Comparison of ENCODE assay signal across 8 mouse cellular contexts in the genomic region with DNA sequence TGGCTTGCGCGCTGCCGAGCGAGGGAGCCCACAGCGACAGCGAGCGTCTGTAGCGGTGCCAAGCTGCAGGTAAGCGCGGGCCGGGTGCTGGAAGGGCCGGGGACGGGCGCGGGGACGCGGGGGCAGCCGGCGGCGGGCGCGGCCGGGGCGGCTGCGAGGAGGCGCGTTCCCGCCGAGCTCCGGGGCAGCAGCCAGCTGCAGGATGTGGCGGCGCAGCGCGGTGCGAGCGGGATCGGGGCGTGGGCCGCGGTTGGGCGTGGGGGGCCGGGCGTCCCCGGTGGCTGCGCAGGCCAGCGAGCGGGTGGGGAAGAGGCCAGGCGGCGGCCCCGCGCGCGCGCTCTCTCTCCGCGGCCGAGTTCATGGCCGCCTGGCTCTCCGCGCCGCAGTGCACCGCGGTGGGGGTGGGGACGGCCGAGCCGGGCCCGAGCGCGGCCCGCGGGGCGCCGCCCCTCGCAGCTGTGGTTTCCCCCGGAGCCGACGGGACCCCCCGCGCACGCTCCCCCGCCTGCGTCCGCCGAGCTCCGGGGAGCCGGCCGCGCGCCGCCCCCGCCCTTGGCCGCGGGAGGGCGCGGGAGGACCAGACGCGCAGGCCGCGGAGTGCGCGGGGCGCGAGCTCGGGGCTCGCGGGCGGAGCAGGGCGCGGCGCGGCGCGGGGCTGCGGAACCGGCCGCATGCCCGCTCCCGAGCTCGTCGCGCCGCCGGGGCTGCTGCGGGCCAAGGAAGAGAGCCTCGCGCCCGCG. TPM values are rescaled to one million over a fixed set of nuclear protein-coding genes. Genes with fewer than 3 reads are reported as not detected.
DNase-seq lines count a peak whose midpoint lies in the region; ATAC-seq lines count a peak whose summit lies in the region.

No protein-coding gene starts in this region.

- H3K36me3 ChIP-seq in macrophage (ENCODE audit: inconsistent target): peaks cover 14% of the 10 kb centered on the region

- peak overlapping the region; percentile 62 for H3K4me3 ChIP-seq in macrophage (ENCODE audit: inconsistent target)

- H3K79me2 ChIP-seq in macrophage (ENCODE audit: inconsistent target): peaks cover 26% of the 10 kb centered on the region

- under 1% methylated on average over 112 of the region's 128 CpGs for WGBS in macrophage (ENCODE audit: missing documents)

- peak; percentile 88 to 96 for DNase-seq in adrenal gland, adult (ENCODE audit: inconsistent age in 2 of 2, low spot score in 1 of 2)
- DNase-seq in gastrocnemius, adult 8-10 months (ENCODE audit: low spot score in 2 of 2): peak; percentile 65 to 74
- peak; percentile 76 for DNase-seq in induced T-regulatory cell, adult 2 months (ENCODE audit: low read depth)
- DNase-seq in left cerebral cortex, adult 8-10 months (ENCODE audit: low spot score in 2 of 2): peak; percentile 63 to 70
- peak; percentile 80 for DNase-seq in right cerebral cortex, adult 18-20 months
- peak; percentile 65 to 76 for DNase-seq in urinary bladder, adult 18-20 months (ENCODE audit: low spot score in 2 of 2)

- H3K27ac ChIP-seq in macrophage: peak overlapping the region; percentile 69

- peak; percentile 15 for ATAC-seq in common myeloid progenitor, adult 5-6 weeks (replicated peaks; ENCODE audit: low read depth, poor library complexity, severe bottlenecking)

RNA-seq across cellular contexts. Expression of a gene that starts 0.5 kb away (rescaled TPM):
- total RNA-seq in common myeloid progenitor, adult 5-6 weeks (2017): 28.8 and 29.2 TPM in 2 replicates
- 10 to 100 TPM in 2 of 4 experiments, 1 to 10 TPM in 2; 9.4 to 11.1 (median 10.3) TPM for total RNA-seq in gastrocnemius, adult 8-10 months (2022)
- 10 to 100 TPM; 23.9 to 26.8 (median 25.3) TPM for total RNA-seq in left cerebral cortex, adult 8-10 months (2022)
- total RNA-seq in macrophage (2018; cell fraction: chromatin; rRNA removed): 10 to 100 TPM in 5 of 26 experiments, 1 to 10 TPM in 18, under 1 TPM in 3; 0.71 to 15.4 (median 4.0) TPM
- 10 to 100 TPM in 16 of 26 experiments, 1 to 10 TPM in 10; 4.7 to 17.4 (median 11.8) TPM for total RNA-seq in macrophage (2018; cell fraction: cytosol; rRNA removed)
- total RNA-seq in macrophage (2018; cell fraction: nucleus; rRNA removed): 10 to 100 TPM in 8 of 26 experiments, 1 to 10 TPM in 18; 2.9 to 21.4 (median 7.0) TPM
- polyA plus RNA-seq in macrophage (2018): 11.9 to 12.9 TPM (median 12.4 TPM) in 3 replicates

RNA-seq across cellular contexts. Expression of a gene that starts 55.8 kb away (rescaled TPM):
- total RNA-seq in common myeloid progenitor, adult 5-6 weeks (2017): not detected in 2 replicates
- total RNA-seq in gastrocnemius, adult 8-10 months (2022): not detected
- total RNA-seq in left cerebral cortex, adult 8-10 months (2022): 1 to 10 TPM; 5.4 to 8.5 (median 6.4) TPM
- total RNA-seq in macrophage (2018; cell fraction: chromatin; rRNA removed): not detected
- not detected for total RNA-seq in macrophage (2018; cell fraction: cytosol; rRNA removed)
- not detected for total RNA-seq in macrophage (2018; cell fraction: nucleus; rRNA removed)
- not detected in 3 replicates for polyA plus RNA-seq in macrophage (2018)

Comparison
In these comparisons a context has a peak if more than half of its experiments do, and no peak if none do; other contexts are left out.
1. Peak in every context shown above with its lines: DNase-seq, ATAC-seq, H3K4me3 ChIP-seq and H3K27ac ChIP-seq.